ENCODE assay signal across 49 mouse cellular contexts in genomic region chr11:46443979-46444378, GRCm38 (mm10). TPM values are rescaled to one million over a fixed set of nuclear protein-coding genes. Genes with fewer than 3 reads are reported as not detected.
"Had no signal": no experiment of that assay in that cellular context is flagged by ENCODE, and none has a peak within 500 bp of the region (broad histone marks: within the 10 kb centered on the region; RNA-seq: fewer than 3 reads in every experiment).

No protein-coding gene starts in this region.

- H3K9me3 ChIP-seq: heart, embryonic 10.5 days; heart, embryonic 12.5 days; heart, embryonic 13.5 days; heart, embryonic 15.5 days; hindbrain, embryonic 10.5 days; hindbrain, embryonic 12.5 days; hindbrain, embryonic 13.5 days; hindbrain, embryonic 15.5 days; intestine, embryonic 15.5 days; kidney, embryonic 15.5 days had no signal

- H3K4me3 ChIP-seq: heart, embryonic 10.5 days; heart, embryonic 12.5 days; heart, embryonic 13.5 days; heart, embryonic 15.5 days; hindbrain, embryonic 10.5 days; hindbrain, embryonic 12.5 days; hindbrain, embryonic 13.5 days; hindbrain, embryonic 15.5 days; intestine, embryonic 15.5 days; kidney, embryonic 15.5 days; layer of hippocampus, adult 2 months; left cerebral cortex, adult 2 months had no signal

- H3K27ac ChIP-seq: heart, embryonic 10.5 days; heart, embryonic 13.5 days; heart, embryonic 15.5 days; hindbrain, embryonic 10.5 days; hindbrain, embryonic 12.5 days; hindbrain, embryonic 13.5 days; hindbrain, embryonic 15.5 days; hindbrain, postnatal 0 days; intestine, embryonic 15.5 days; kidney, embryonic 15.5 days; kidney, postnatal 0 days; layer of hippocampus, adult 2 months; left cerebral cortex, adult 2 months had no signal

- DNase-seq: heart, postnatal 10 days; heart, postnatal 14 days; heart, postnatal 36 days; heart, postnatal 4 days; kidney, adult 11 months; kidney, adult 18-20 months; kidney, adult 2 months; kidney, adult 8-10 months; kidney, adult 9 months; kidney, postnatal 10 days; kidney, postnatal 14 days; kidney, postnatal 25 days; kidney, postnatal 36 days; kidney, postnatal 4 days; layer of hippocampus, adult 9-11 months; layer of hippocampus, postnatal 36 days had no signal

- H3K27me3 ChIP-seq: heart, embryonic 12.5 days; heart, embryonic 13.5 days; heart, embryonic 15.5 days; hindbrain, embryonic 12.5 days; hindbrain, embryonic 13.5 days; hindbrain, embryonic 15.5 days; intestine, embryonic 15.5 days; kidney, embryonic 15.5 days had no signal

- H3K4me2 ChIP-seq: heart, embryonic 11.5 days; heart, embryonic 12.5 days; heart, embryonic 13.5 days; heart, embryonic 15.5 days; hindbrain, embryonic 12.5 days; hindbrain, embryonic 13.5 days; hindbrain, embryonic 15.5 days; intestine, embryonic 15.5 days; kidney, embryonic 15.5 days had no signal

- ATAC-seq: hindbrain, postnatal 0 days; inflammation-experienced regulatory T-cells, adult 6 months; intestine, embryonic 15.5 days; intestine, embryonic 16.5 days; intestine, postnatal 0 days had no signal

- H3K36me3 ChIP-seq: intestine, embryonic 15.5 days had no signal

- H3K9ac ChIP-seq: heart, embryonic 12.5 days; heart, embryonic 13.5 days; heart, embryonic 15.5 days; hindbrain, embryonic 12.5 days; hindbrain, embryonic 13.5 days; hindbrain, embryonic 15.5 days; intestine, embryonic 15.5 days; kidney, embryonic 15.5 days had no signal

- H3K4me1 ChIP-seq: heart, embryonic 10.5 days; heart, embryonic 12.5 days; heart, embryonic 15.5 days; hindbrain, embryonic 10.5 days; hindbrain, embryonic 12.5 days; hindbrain, embryonic 15.5 days; intestine, embryonic 15.5 days; kidney, embryonic 15.5 days had no signal

RNA-seq across cellular contexts. Expression of gene Fam71b, which starts 47.6 kb away (rescaled TPM):
- total RNA-seq: heart, postnatal 10 days; heart, postnatal 14 days; heart, postnatal 25 days; heart, postnatal 36 days; heart, postnatal 4 days; hematopoietic stem cell, adult 5-6 weeks; hindbrain, postnatal 0 days; layer of hippocampus, adult 18-20 months; layer of hippocampus, adult 2 months; layer of hippocampus, adult 8-10 months; layer of hippocampus, postnatal 10 days; layer of hippocampus, postnatal 14 days; layer of hippocampus, postnatal 25 days; layer of hippocampus, postnatal 36 days; left cerebral cortex, adult 18-20 months; left cerebral cortex, adult 2 months; left cerebral cortex, adult 8-10 months had no signal
- polyA plus RNA-seq: heart, embryonic 10.5 days; heart, embryonic 12.5 days; heart, embryonic 13.5 days; heart, embryonic 14.5 days; heart, embryonic 15.5 days; heart, postnatal 0 days; hindbrain, embryonic 10.5 days; hindbrain, embryonic 11.5 days; hindbrain, embryonic 12.5 days; hindbrain, embryonic 13.5 days; hindbrain, embryonic 15.5 days; hindbrain, postnatal 0 days; intestine, embryonic 14.5 days; intestine, embryonic 15.5 days; intestine, embryonic 16.5 days; intestine, postnatal 0 days; kidney, embryonic 14.5 days; kidney, embryonic 15.5 days; kidney, embryonic 16.5 days; kidney, postnatal 0 days had no signal

RNA-seq across cellular contexts. Expression of gene Itk, which starts 54.7 kb away (rescaled TPM):
- total RNA-seq: hindbrain, postnatal 0 days had no signal
- polyA plus RNA-seq: heart, embryonic 11.5 days; heart, embryonic 12.5 days; heart, embryonic 13.5 days; heart, embryonic 14.5 days; heart, postnatal 0 days; hindbrain, embryonic 10.5 days; hindbrain, embryonic 11.5 days; hindbrain, embryonic 12.5 days; hindbrain, embryonic 13.5 days; hindbrain, embryonic 15.5 days had no signal
